Mouse (Mus musculus) embryonic fibroblast, embryonic 13.5 days (primary cell): Measurements from ENCODE around the gene Plxna2.

Source experiments
- CTCF ChIP-seq: IDR thresholded peaks from 2 replicates; pipeline ENCODE4 v1.5.1; 2011; ENCODE audit warnings: mild to moderate bottlenecking, control low read depth, low read length, moderate library complexity, borderline replicate concordance; ENCODE audit not compliant: insufficient read depth
- POLR2A ChIP-seq: IDR thresholded peaks from 2 replicates; pipeline ENCODE4 v1.6.1; 2011; ENCODE audit warnings: low read depth, mild to moderate bottlenecking, control low read depth, low read length, moderate library complexity

DNA sequence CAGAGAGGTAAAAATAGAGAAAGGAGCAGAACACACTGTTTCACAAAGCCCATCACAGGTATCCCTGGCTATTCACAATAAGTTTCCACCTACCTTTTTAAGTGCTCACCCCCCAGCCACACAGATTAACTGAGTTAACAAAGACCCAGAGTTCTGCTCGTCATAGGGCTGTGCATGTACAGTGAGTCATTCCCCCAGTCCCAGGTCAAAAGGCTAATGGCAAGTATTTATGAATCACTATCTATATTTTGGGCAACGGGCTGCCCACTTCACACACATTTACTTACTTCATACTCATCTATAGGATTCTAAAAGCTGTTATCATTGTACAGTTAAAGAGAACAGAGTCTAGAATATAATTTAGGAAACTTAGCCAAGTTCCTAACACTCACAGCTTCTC lies 70.1 kb downstream of the Plxna2 start:
- TF ChIP-seq CTCF: no peak
- TF ChIP-seq POLR2A: no peak
